Mouse (Mus musculus) CH12.LX (cell line): ENCODE measurements around the gene Gm5741. TPM values are rescaled to one million over a fixed set of nuclear protein-coding genes. Genes with fewer than 3 reads are reported as not detected.

Experiments used
- DNase-seq: peaks from one replicate; pipeline ENCODE4 v3.0.0-alpha.2; 2013; ENCODE audit errors: extremely low read depth
- H3K27ac ChIP-seq: 2 replicates; pipeline ENCODE4 v1.5.1; 2012; ENCODE audit warnings: low read depth, mild to moderate bottlenecking, control low read depth, moderate library complexity; ENCODE audit not compliant: insufficient read depth
- H3K27me3 ChIP-seq: replicated peaks from 2 replicates; pipeline ENCODE3; 2012; ENCODE audit warnings: inconsistent platforms
- H3K36me3 ChIP-seq, 2 experiments: replicated peaks in 1 of 2; 2 replicates each; pipeline versions ENCODE3 to v1.6.1; 2012; ENCODE audit warnings: inconsistent platforms in 1 of 2, low read length in 1 of 2, mild to moderate bottlenecking in 1 of 2, mixed read lengths in 1 of 2, moderate library complexity in 1 of 2; ENCODE audit not compliant: control insufficient read depth in 1 of 2, insufficient read depth in 1 of 2
- H3K4me1 ChIP-seq, 2 experiments: 2 replicates each; pipeline ENCODE4 v1.6.1; 2012; ENCODE audit warnings: inconsistent platforms in 1 of 2, moderate library complexity in 1 of 2; ENCODE audit not compliant: insufficient read depth in 2 of 2, control insufficient read depth in 1 of 2
- H3K4me2 ChIP-seq: 2 replicates; pipeline ENCODE4 v1.6.1; 2012; ENCODE audit warnings: low read depth, mild to moderate bottlenecking, control low read depth; ENCODE audit not compliant: poor library complexity, insufficient read depth, severe bottlenecking
- H3K4me3 ChIP-seq, 3 experiments: fragments of 150-350 bp in 1 of 3; sonication (generic) in 1 of 3; replicated peaks in 1 of 3; 2 replicates each; pipeline versions ENCODE3 to v1.5.1; 2011 to 2012; ENCODE audit warnings: low read depth in 2 of 3, low read length in 2 of 3, mild to moderate bottlenecking in 2 of 3, moderate library complexity in 2 of 3, control low read depth in 1 of 3, improper control_type of control experiment in 1 of 3, inconsistent platforms in 1 of 3, mixed read lengths in 1 of 3; ENCODE audit not compliant: poor library complexity in 1 of 3
- H3K79me2 ChIP-seq: replicated peaks from 2 replicates; pipeline ENCODE4 v1.6.1; 2012; ENCODE audit warnings: mild to moderate bottlenecking, moderate library complexity; ENCODE audit not compliant: control insufficient read depth, poor library complexity, insufficient read depth, severe bottlenecking; ENCODE audit errors: extremely low read depth
- H3K9ac ChIP-seq: 2 replicates; pipeline ENCODE4 v1.6.1; 2012; ENCODE audit warnings: low read depth, mild to moderate bottlenecking, control low read depth, moderate library complexity; ENCODE audit not compliant: insufficient read depth
- H3K9me3 ChIP-seq: replicated peaks from 2 replicates; pipeline ENCODE3; 2012; ENCODE audit warnings: low read length, inconsistent platforms, mixed read lengths
- CHD1 ChIP-seq: IDR thresholded peaks from 2 replicates; pipeline ENCODE4 v1.6.1; 2012; ENCODE audit warnings: low read depth, low read length, improper control_type of control experiment, inconsistent platforms
- CTCF ChIP-seq, 2 experiments: IDR thresholded peaks in 1 of 2; conservative IDR thresholded peaks in 1 of 2; 2 replicates each; pipeline ENCODE4 v1.5.1; 2011 to 2012; ENCODE audit warnings: low read depth in 2 of 2, low read length in 2 of 2, improper control_type of control experiment in 1 of 2, inconsistent platforms in 1 of 2, mild to moderate bottlenecking in 1 of 2, moderate library complexity in 1 of 2
- E2F4 ChIP-seq: IDR thresholded peaks from 2 replicates; pipeline ENCODE4 v1.6.1; 2011; ENCODE audit warnings: low read depth, low read length, improper control_type of control experiment; ENCODE audit not compliant: insufficient replicate concordance
- ELF1 ChIP-seq: IDR thresholded peaks from 2 replicates; pipeline ENCODE4 v1.6.1; 2014; ENCODE audit warnings: low read depth, mild to moderate bottlenecking, inconsistent platforms, low read length, improper control_type of control experiment
- GABPA ChIP-seq: IDR thresholded peaks from 2 replicates; pipeline ENCODE4 v1.6.1; 2012; ENCODE audit warnings: low read depth, low read length, improper control_type of control experiment, inconsistent platforms; ENCODE audit not compliant: insufficient replicate concordance
- JUN ChIP-seq: IDR thresholded peaks from 2 replicates; pipeline ENCODE4 v1.6.1; 2011; ENCODE audit warnings: low read depth, mild to moderate bottlenecking, low read length, improper control_type of control experiment, moderate library complexity; ENCODE audit not compliant: insufficient read depth
- JUND ChIP-seq: conservative IDR thresholded peaks from 2 replicates; pipeline ENCODE4 v1.6.1; 2011; ENCODE audit warnings: low read depth, low read length, improper control_type of control experiment
- KAT2A ChIP-seq: IDR thresholded peaks from 2 replicates; pipeline ENCODE4 v1.6.1; 2012; ENCODE audit warnings: low read length, improper control_type of control experiment, inconsistent platforms; ENCODE audit not compliant: insufficient replicate concordance
- MAFK ChIP-seq: IDR thresholded peaks from 2 replicates; pipeline ENCODE4 v1.6.1; 2011; ENCODE audit warnings: low read length, improper control_type of control experiment; ENCODE audit not compliant: insufficient replicate concordance
- MAX ChIP-seq: IDR thresholded peaks from 2 replicates; pipeline ENCODE4 v1.6.1; 2011; ENCODE audit warnings: low read length, improper control_type of control experiment
- MXI1 ChIP-seq: IDR thresholded peaks from 2 replicates; pipeline ENCODE4 v1.6.1; 2011; ENCODE audit warnings: mild to moderate bottlenecking, low read depth, low read length, improper control_type of control experiment
- NELFE ChIP-seq: IDR thresholded peaks from 2 replicates; pipeline ENCODE4 v1.6.1; 2011; ENCODE audit warnings: low read depth, low read length, improper control_type of control experiment
- NRF1 ChIP-seq: IDR thresholded peaks from 2 replicates; pipeline ENCODE4 v1.6.1; 2014; ENCODE audit warnings: low read depth, mild to moderate bottlenecking, inconsistent platforms, low read length, improper control_type of control experiment, moderate library complexity
- PAX5 ChIP-seq: IDR thresholded peaks from 2 replicates; pipeline ENCODE4 v1.6.1; 2012; ENCODE audit warnings: low read length, inconsistent platforms, mixed read lengths
- POLR2AphosphoS2 ChIP-seq: IDR thresholded peaks from 2 replicates; pipeline ENCODE4 v1.6.1; 2011; ENCODE audit warnings: low read depth, low read length, improper control_type of control experiment
- RCOR1 ChIP-seq: conservative IDR thresholded peaks from 2 replicates; pipeline ENCODE4 v1.6.1; 2012; ENCODE audit warnings: low read depth, mild to moderate bottlenecking, inconsistent platforms, low read length, improper control_type of control experiment
- SMC3 ChIP-seq: IDR thresholded peaks from 2 replicates; pipeline ENCODE4 v1.6.1; 2011; ENCODE audit warnings: low read depth, low read length, improper control_type of control experiment
- TCF12 ChIP-seq: IDR thresholded peaks from 2 replicates; pipeline ENCODE4 v1.6.1; 2014; ENCODE audit warnings: low read depth, mild to moderate bottlenecking, inconsistent platforms, low read length, improper control_type of control experiment
- USF1 ChIP-seq: IDR thresholded peaks from 2 replicates; pipeline ENCODE4 v1.6.1; 2014; ENCODE audit warnings: low read depth, mild to moderate bottlenecking, inconsistent platforms, low read length, improper control_type of control experiment
- USF2 ChIP-seq: conservative IDR thresholded peaks from 2 replicates; pipeline ENCODE4 v1.6.1; 2011; ENCODE audit warnings: low read depth, low read length, improper control_type of control experiment
- dilution Hi-C: fragments of 300-500 bp; cut with MboI; formaldehyde crosslinking; loops from 2 replicates; pipeline ENCODE4 v1.14.3; 2020; ENCODE audit warnings: low sequenced_read_pairs; ENCODE audit not compliant: extremely low pct_unique_long_range_greater_than_20kb, extremely low pct_ligation_motif_present
- in situ Hi-C: fragments of 300-500 bp; cut with MboI; formaldehyde crosslinking; loops from 3 replicates; pipeline ENCODE4 v1.14.3; 2019; ENCODE audit warnings: low sequenced_read_pairs, low pct_ligation_motif_present, low pct_unique_long_range_greater_than_20kb, mixed read lengths
- polyA plus RNA-seq: library from polyadenylated mRNA; unstranded; fragments of >175 nt; gene quantifications from 2 replicates; pipeline ENCODE4 v1.2.1, GENCODE M21; 2012; ENCODE audit warnings: low read depth; ENCODE audit not compliant: insufficient read length
- total RNA-seq, 2 experiments: library from RNA; depleted of rRNA; stranded (reverse); fragments of 300-350 nt in 1 of 2; fragments of >200 nt in 1 of 2; gene quantifications; 2 replicates each; pipeline ENCODE4 v1.2.3; 2012 to 2014

Gm5741 gene
- total and polyA plus RNA-seq, 3 experiments = 1.0 TPM; not detected in 2

GRCm38 (mm10) chr8:85023846-85024245, 43.9 kb downstream of the Gm5741 start:
- H3K27me3 ChIP-seq = no peaks in the 10 kb centered on the region
- no peak for TF ChIP-seq GABPA
- no peak for TF ChIP-seq RCOR1
- TF ChIP-seq MXI1 = no peak
- TF ChIP-seq NELFE = no peak
- TF ChIP-seq CHD1 = no peak
- TF ChIP-seq JUN = no peak
- TF ChIP-seq PAX5 = no peak
- no peak for TF ChIP-seq JUND
- no peak for TF ChIP-seq USF2
- TF ChIP-seq E2F4 = no peak
- no peak for TF ChIP-seq POLR2AphosphoS2
- TF ChIP-seq NRF1 = no peak
- TF ChIP-seq USF1 = no peak
- no peak for TF ChIP-seq SMC3
- no peak for TF ChIP-seq TCF12
- TF ChIP-seq ELF1 = no peak
- no peak for TF ChIP-seq MAFK
- TF ChIP-seq, all 38 proteins: peak for 0
- H3K79me2 ChIP-seq = peaks cover 33% of the 10 kb centered on the region
- H3K36me3 ChIP-seq = peaks cover 48 to 56% of the 10 kb centered on the region in 2 experiments
- no peak overlapping the region for H3K27ac ChIP-seq
- H3K4me2 ChIP-seq = peak overlapping the region; percentile 84; the same call in 1 of the 2 replicates
- in situ Hi-C loops = no loop called here
- H3K9ac ChIP-seq = no peak overlapping the region; the same call in 1 of the 2 replicates
- peak overlapping the region in 1 of 3 experiments; percentile 78 for H3K4me3 ChIP-seq
- peaks cover 7 to 43% of the 10 kb centered on the region in 2 experiments for H3K4me1 ChIP-seq
- no peak for DNase-seq
- H3K9me3 ChIP-seq = no peaks in the 10 kb centered on the region
- dilution Hi-C loops = no loop called here

- DNase-seq = peak; percentile 48
- no peak overlapping the region for H3K9ac ChIP-seq
Observed at GRCm38 (mm10) chr8:85021514-85022055, 46.2 kb downstream of the Gm5741 start.

More at GRCm38 (mm10) chr8:85021514-85022055, 46.2 kb downstream of the Gm5741 start:
- in situ Hi-C loops (no loop called here), dilution Hi-C loops (no loop called here)
- Histone ChIP-seq H3K36me3 (peaks cover 60 to 75% of the 10 kb centered on the region in 2 experiments), H3K4me1 (peaks cover 4 to 34% of the 10 kb centered on the region in 2 experiments), H3K4me2 (no peak overlapping the region), H3K27me3 (no peaks in the 10 kb centered on the region), H3K27ac (no peak overlapping the region), H3K9me3 (no peaks in the 10 kb centered on the region), H3K4me3 (no peak overlapping the region), H3K79me2 (peaks cover 14% of the 10 kb centered on the region)
- TF ChIP-seq CTCF (conservative IDR thresholded peaks at IDR 0.05 in 1 of 2, IDR thresholded peaks at IDR 0.05 in 1 of 2; ENCODE audit: low read depth in 2 of 2, low read length in 2 of 2) (peak in 1 of 2 experiments; percentile 46; a peak in 2 of 4 replicates), MAX (no peak), KAT2A (0 out of 2 replicates have a peak, but pooled peaks have one; percentile 27)

Other genes starting within 250 kb of the Gm5741 start
Only the 20 nearest of the 30 such genes appear.
- 12.8 and 13.6 TPM in 2 replicates for gene Dnase2a, start 159.4 kb downstream of the Gm5741 start, total RNA-seq (2012; rRNA removed)
- gene Dnase2a, start 159.4 kb downstream of the Gm5741 start, total RNA-seq (2014; rRNA removed) = 15.0 and 18.4 TPM in 2 replicates
- 25.4 and 31.4 TPM in 2 replicates for gene Dnase2a, start 159.4 kb downstream of the Gm5741 start, polyA plus RNA-seq
- gene Mast1, start 130.6 kb downstream of the Gm5741 start, total RNA-seq (2012; rRNA removed) = 0.08 and 0.21 TPM in 2 replicates
- gene Mast1, start 130.6 kb downstream of the Gm5741 start, total RNA-seq (2014; rRNA removed) = not detected in 2 replicates
- 0.34 and 0.55 TPM in 2 replicates for gene Mast1, start 130.6 kb downstream of the Gm5741 start, polyA plus RNA-seq
- 0.17 and 0.21 TPM in 2 replicates for gene Rtbdn, start 121.0 kb downstream of the Gm5741 start, total RNA-seq (2012; rRNA removed)
- gene Rtbdn, start 121.0 kb downstream of the Gm5741 start, total RNA-seq (2014; rRNA removed) = not detected in 2 replicates
- gene Rtbdn, start 121.0 kb downstream of the Gm5741 start, polyA plus RNA-seq = 0.93 and 1.8 TPM in 2 replicates
- 1.8 and 3.1 TPM in 2 replicates for gene Gm49661, start 98.5 kb downstream of the Gm5741 start, total RNA-seq (2012; rRNA removed)
- not detected in 2 replicates for gene Gm49661, start 98.5 kb downstream of the Gm5741 start, total RNA-seq (2014; rRNA removed)
- not detected in 2 replicates for gene Gm49661, start 98.5 kb downstream of the Gm5741 start, polyA plus RNA-seq
- 218 and 231 TPM in 2 replicates for gene Prdx2, start 98.4 kb downstream of the Gm5741 start, total RNA-seq (2012; rRNA removed)
- gene Prdx2, start 98.4 kb downstream of the Gm5741 start, total RNA-seq (2014; rRNA removed) = 231 and 232 TPM in 2 replicates
- gene Prdx2, start 98.4 kb downstream of the Gm5741 start, polyA plus RNA-seq = 158 and 159 TPM in 2 replicates
- 104 and 115 TPM in 2 replicates for gene Rnaseh2a, start 98.2 kb downstream of the Gm5741 start, total RNA-seq (2012; rRNA removed)
- gene Rnaseh2a, start 98.2 kb downstream of the Gm5741 start, total RNA-seq (2014; rRNA removed) = 71.6 and 76.2 TPM in 2 replicates
- gene Rnaseh2a, start 98.2 kb downstream of the Gm5741 start, polyA plus RNA-seq = 83.1 and 88.1 TPM in 2 replicates
- gene Junb, start 89.3 kb downstream of the Gm5741 start, total RNA-seq (2012; rRNA removed) = 226 and 342 TPM in 2 replicates
- gene Junb, start 89.3 kb downstream of the Gm5741 start, total RNA-seq (2014; rRNA removed) = 175 and 217 TPM in 2 replicates
- gene Junb, start 89.3 kb downstream of the Gm5741 start, polyA plus RNA-seq = 63.4 and 66.4 TPM in 2 replicates
- gene Hook2, start 77.4 kb downstream of the Gm5741 start, total RNA-seq (2012; rRNA removed) = 17.6 and 24.7 TPM in 2 replicates
- gene Hook2, start 77.4 kb downstream of the Gm5741 start, total RNA-seq (2014; rRNA removed) = 7.1 TPM in 2 replicates
- gene Hook2, start 77.4 kb downstream of the Gm5741 start, polyA plus RNA-seq = 9.8 and 11.7 TPM in 2 replicates
- gene Best2, start 53.5 kb downstream of the Gm5741 start, total RNA-seq (2012; rRNA removed) = 0.21 TPM in 1 of 2 replicates, not detected in the other
- gene Best2, start 53.5 kb downstream of the Gm5741 start, total RNA-seq (2014; rRNA removed) = not detected in 2 replicates
- 0.23 TPM in 1 of 2 replicates, not detected in the other for gene Best2, start 53.5 kb downstream of the Gm5741 start, polyA plus RNA-seq
- gene Asna1, start 42.7 kb downstream of the Gm5741 start, total RNA-seq (2012; rRNA removed) = 109 and 125 TPM in 2 replicates
- gene Asna1, start 42.7 kb downstream of the Gm5741 start, total RNA-seq (2014; rRNA removed) = 108 and 119 TPM in 2 replicates
- gene Asna1, start 42.7 kb downstream of the Gm5741 start, polyA plus RNA-seq = 127 and 132 TPM in 2 replicates
- gene Trir, start 41.2 kb downstream of the Gm5741 start, total RNA-seq (2012; rRNA removed) = 151 and 202 TPM in 2 replicates
- 190 and 209 TPM in 2 replicates for gene Trir, start 41.2 kb downstream of the Gm5741 start, total RNA-seq (2014; rRNA removed)
- gene Trir, start 41.2 kb downstream of the Gm5741 start, polyA plus RNA-seq = 185 and 244 TPM in 2 replicates
- gene Tnpo2, start 31.1 kb downstream of the Gm5741 start, total RNA-seq (2012; rRNA removed) = 48.0 and 50.4 TPM in 2 replicates
- 36.3 and 41.2 TPM in 2 replicates for gene Tnpo2, start 31.1 kb downstream of the Gm5741 start, total RNA-seq (2014; rRNA removed)
- gene Tnpo2, start 31.1 kb downstream of the Gm5741 start, polyA plus RNA-seq = 45.1 and 57.0 TPM in 2 replicates
- 14.1 and 21.9 TPM in 2 replicates for gene Fbxw9, start 7.9 kb downstream of the Gm5741 start, total RNA-seq (2012; rRNA removed)
- gene Fbxw9, start 7.9 kb downstream of the Gm5741 start, total RNA-seq (2014; rRNA removed) = 6.4 and 7.3 TPM in 2 replicates
- 10.4 and 11.7 TPM in 2 replicates for gene Fbxw9, start 7.9 kb downstream of the Gm5741 start, polyA plus RNA-seq
- gene Dhps, start 3.8 kb upstream of the Gm5741 start, total RNA-seq (2012; rRNA removed) = 44.7 and 66.4 TPM in 2 replicates
- 60.1 and 64.6 TPM in 2 replicates for gene Dhps, start 3.8 kb upstream of the Gm5741 start, total RNA-seq (2014; rRNA removed)
- 77.3 and 88.5 TPM in 2 replicates for gene Dhps, start 3.8 kb upstream of the Gm5741 start, polyA plus RNA-seq
- 34.3 and 40.9 TPM in 2 replicates for gene Wdr83os, start 12.8 kb upstream of the Gm5741 start, total RNA-seq (2012; rRNA removed)
- gene Wdr83os, start 12.8 kb upstream of the Gm5741 start, total RNA-seq (2014; rRNA removed) = 38.5 and 43.5 TPM in 2 replicates
- gene Wdr83os, start 12.8 kb upstream of the Gm5741 start, polyA plus RNA-seq = 98.3 and 103 TPM in 2 replicates
- 24.6 and 25.8 TPM in 2 replicates for gene Wdr83, start 13.3 kb upstream of the Gm5741 start, total RNA-seq (2012; rRNA removed)
- gene Wdr83, start 13.3 kb upstream of the Gm5741 start, total RNA-seq (2014; rRNA removed) = 4.8 and 5.5 TPM in 2 replicates
- 34.4 and 35.6 TPM in 2 replicates for gene Wdr83, start 13.3 kb upstream of the Gm5741 start, polyA plus RNA-seq
- 45.6 and 47.9 TPM in 2 replicates for gene Man2b1, start 15.3 kb upstream of the Gm5741 start, total RNA-seq (2012; rRNA removed)
- 29.1 and 29.7 TPM in 2 replicates for gene Man2b1, start 15.3 kb upstream of the Gm5741 start, total RNA-seq (2014; rRNA removed)
- gene Man2b1, start 15.3 kb upstream of the Gm5741 start, polyA plus RNA-seq = 36.8 and 40.7 TPM in 2 replicates
- gene Zfp791, start 55.1 kb upstream of the Gm5741 start, total RNA-seq (2012; rRNA removed) = 0.98 and 1.3 TPM in 2 replicates
- 0.72 and 1.1 TPM in 2 replicates for gene Zfp791, start 55.1 kb upstream of the Gm5741 start, total RNA-seq (2014; rRNA removed)
- 0.81 and 1.3 TPM in 2 replicates for gene Zfp791, start 55.1 kb upstream of the Gm5741 start, polyA plus RNA-seq
- not detected in 2 replicates for gene Cks1brt, start 83.9 kb upstream of the Gm5741 start, total RNA-seq (2012; rRNA removed)
- not detected in 2 replicates for gene Cks1brt, start 83.9 kb upstream of the Gm5741 start, total RNA-seq (2014; rRNA removed)
- gene Cks1brt, start 83.9 kb upstream of the Gm5741 start, polyA plus RNA-seq = not detected in 2 replicates
- gene Olfr371, start 158.0 kb upstream of the Gm5741 start, total RNA-seq (2012; rRNA removed) = not detected in 2 replicates
- not detected in 2 replicates for gene Olfr371, start 158.0 kb upstream of the Gm5741 start, total RNA-seq (2014; rRNA removed)
- gene Olfr371, start 158.0 kb upstream of the Gm5741 start, polyA plus RNA-seq = not detected in 2 replicates